Mouse (Mus musculus): ENCODE data around the gene Serpinb9. TPM values are rescaled to one million over a fixed set of nuclear protein-coding genes. Genes with fewer than 3 reads are reported as not detected.

Serpinb9 gene
- polyA plus RNA-seq, 1 experiment from 2014 or later = 6.3 TPM

DNA sequence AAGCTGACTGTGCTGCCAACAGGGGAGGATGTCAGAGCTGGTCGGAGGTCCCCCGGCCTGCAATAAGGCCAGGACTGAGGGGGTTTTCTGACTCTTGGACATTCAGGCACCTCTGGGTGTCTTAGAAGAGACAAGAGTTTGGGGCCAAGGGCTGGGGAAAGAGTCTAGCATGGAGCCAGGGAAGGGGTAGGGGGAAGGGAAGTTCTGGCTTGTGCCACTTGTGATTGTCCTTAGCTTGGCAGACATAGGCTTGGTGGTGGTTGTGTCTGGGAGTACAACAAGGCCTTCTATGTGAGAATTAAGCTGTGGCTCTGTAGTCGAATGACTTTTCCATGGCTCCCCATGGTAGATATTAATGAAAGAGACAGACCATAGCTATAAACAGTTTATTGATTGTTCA is 40.5 kb downstream of the Serpinb9 start:
- 95% methylated on average over 3 of the region's 3 CpGs for WGBS
- ATAC-seq (ENCODE audit: low FRiP score, low TSS enrichment) (no peak), DNase-seq (ENCODE audit: low spot score) (no peak)
- H3K27me3 ChIP-seq (ENCODE audit: control insufficient read depth, insufficient read depth, low read length) = no peaks in the 10 kb centered on the region
- no peaks in the 10 kb centered on the region for H3K9me3 ChIP-seq (ENCODE audit: control insufficient read depth, low read length)
- H3K36me3 ChIP-seq (ENCODE audit: control insufficient read depth, insufficient read depth, low read length) = no peaks in the 10 kb centered on the region
- H3K27ac ChIP-seq (replicated peaks) = no peak overlapping the region
- TF ChIP-seq EP300 (optimal IDR thresholded peaks at IDR 0.05) = no peak
- no peak for TF ChIP-seq CTCF (IDR thresholded peaks at IDR 0.05; ENCODE audit: low read depth)
- no peaks in the 10 kb centered on the region for H3K4me1 ChIP-seq (replicated peaks; ENCODE audit: control insufficient read depth, insufficient read depth)
- H3K9ac ChIP-seq (ENCODE audit: low read length) = no peak overlapping the region
- no peak overlapping the region for H3K4me2 ChIP-seq (replicated peaks; ENCODE audit: low read depth)
- H3K4me3 ChIP-seq (ENCODE audit: low read depth, low read length) = no peak overlapping the region

GRCm38 (mm10) chr13:33047234-33047633 is 44.2 kb downstream of the Serpinb9 start:
- ATAC-seq (ENCODE audit: low FRiP score, low TSS enrichment) = no peak
- WGBS = 88% methylated on average over 2 of the region's 2 CpGs
- Histone ChIP-seq H3K4me2 (replicated peaks; ENCODE audit: low read depth) (no peak overlapping the region), H3K36me3 (ENCODE audit: control insufficient read depth, insufficient read depth, low read length) (no peaks in the 10 kb centered on the region), H3K9me3 (ENCODE audit: control insufficient read depth, low read length) (no peaks in the 10 kb centered on the region), H3K9ac (ENCODE audit: low read length) (no peak overlapping the region), H3K27me3 (ENCODE audit: control insufficient read depth, insufficient read depth, low read length) (no peaks in the 10 kb centered on the region), H3K4me1 (replicated peaks; ENCODE audit: control insufficient read depth, insufficient read depth) (no peaks in the 10 kb centered on the region), H3K4me3 (ENCODE audit: low read depth, low read length) (no peak overlapping the region), H3K27ac (replicated peaks) (no peak overlapping the region)
- DNase-seq (ENCODE audit: low spot score) = no peak
- TF ChIP-seq EP300 (optimal IDR thresholded peaks at IDR 0.05) (no peak), CTCF (IDR thresholded peaks at IDR 0.05; ENCODE audit: low read depth) (no peak)

DNA sequence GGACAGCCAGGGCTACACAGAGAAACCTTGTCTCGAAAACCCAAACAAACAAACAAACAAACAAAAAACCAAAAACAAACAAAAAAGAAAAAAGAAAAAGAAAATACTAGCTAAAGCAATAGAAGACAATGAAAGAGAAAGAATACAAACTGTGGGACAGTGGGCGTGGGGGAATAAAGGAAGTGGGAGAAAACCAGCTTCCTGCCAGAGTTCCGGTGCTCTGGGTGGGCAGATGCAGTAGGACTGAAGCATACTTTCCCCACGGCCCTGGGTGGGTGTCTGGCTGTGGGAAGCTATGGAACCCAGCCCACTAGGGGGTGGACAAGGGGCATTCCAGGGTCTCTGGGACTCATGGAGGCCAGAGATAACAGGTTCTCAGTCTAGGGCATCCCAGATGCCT is 45.1 kb downstream of the Serpinb9 start:
- DNase-seq (ENCODE audit: low spot score) = no peak
- Histone ChIP-seq H3K4me1 (replicated peaks; ENCODE audit: control insufficient read depth, insufficient read depth) (no peaks in the 10 kb centered on the region), H3K4me2 (replicated peaks; ENCODE audit: low read depth) (no peak overlapping the region), H3K36me3 (ENCODE audit: control insufficient read depth, insufficient read depth, low read length) (no peaks in the 10 kb centered on the region), H3K27me3 (ENCODE audit: control insufficient read depth, insufficient read depth, low read length) (no peaks in the 10 kb centered on the region), H3K9me3 (ENCODE audit: control insufficient read depth, low read length) (no peaks in the 10 kb centered on the region), H3K4me3 (ENCODE audit: low read depth, low read length) (no peak overlapping the region), H3K27ac (replicated peaks) (no peak overlapping the region), H3K9ac (ENCODE audit: low read length) (no peak overlapping the region)
- 69% methylated on average over 4 of the region's 4 CpGs for WGBS
- TF ChIP-seq EP300 (optimal IDR thresholded peaks at IDR 0.05) (no peak), CTCF (IDR thresholded peaks at IDR 0.05; ENCODE audit: low read depth) (no peak)
- no peak for ATAC-seq (ENCODE audit: low FRiP score, low TSS enrichment)

GRCm38 (mm10) chr13:33051697-33052096 is 48.6 kb downstream of the Serpinb9 start:
- H3K36me3 ChIP-seq (ENCODE audit: control insufficient read depth, insufficient read depth, low read length) = no peaks in the 10 kb centered on the region
- no peak for DNase-seq (ENCODE audit: low spot score)
- no peak for TF ChIP-seq EP300 (optimal IDR thresholded peaks at IDR 0.05)
- TF ChIP-seq CTCF (IDR thresholded peaks at IDR 0.05; ENCODE audit: low read depth) = no peak
- H3K4me3 ChIP-seq (ENCODE audit: low read depth, low read length) = no peak overlapping the region
- WGBS = 23% methylated on average over 3 of the region's 3 CpGs
- no peaks in the 10 kb centered on the region for H3K9me3 ChIP-seq (ENCODE audit: control insufficient read depth, low read length)
- no peaks in the 10 kb centered on the region for H3K27me3 ChIP-seq (ENCODE audit: control insufficient read depth, insufficient read depth, low read length)
- no peak overlapping the region for H3K4me2 ChIP-seq (replicated peaks; ENCODE audit: low read depth)
- H3K9ac ChIP-seq (ENCODE audit: low read length) = no peak overlapping the region
- peak overlapping the region; percentile 45; the same call in 1 of the 2 replicates for H3K27ac ChIP-seq (replicated peaks)
- no peaks in the 10 kb centered on the region for H3K4me1 ChIP-seq (replicated peaks; ENCODE audit: control insufficient read depth, insufficient read depth)
- no peak for ATAC-seq (ENCODE audit: low FRiP score, low TSS enrichment)

GRCm38 (mm10) chr13:33063048-33063447 is 60.0 kb downstream of the Serpinb9 start:
- H3K9ac ChIP-seq (ENCODE audit: low read length) = no peak overlapping the region
- H3K27me3 ChIP-seq (ENCODE audit: control insufficient read depth, insufficient read depth, low read length) = no peaks in the 10 kb centered on the region
- WGBS = 48% methylated on average over 1 of the region's 1 CpGs
- no peak overlapping the region for H3K4me2 ChIP-seq (replicated peaks; ENCODE audit: low read depth)
- no peak for DNase-seq (ENCODE audit: low spot score)
- H3K9me3 ChIP-seq (ENCODE audit: control insufficient read depth, low read length) = no peaks in the 10 kb centered on the region
- no peak overlapping the region for H3K4me3 ChIP-seq (ENCODE audit: low read depth, low read length)
- no peaks in the 10 kb centered on the region for H3K4me1 ChIP-seq (replicated peaks; ENCODE audit: control insufficient read depth, insufficient read depth)
- no peaks in the 10 kb centered on the region for H3K36me3 ChIP-seq (ENCODE audit: control insufficient read depth, insufficient read depth, low read length)
- ATAC-seq (ENCODE audit: low FRiP score, low TSS enrichment) = no peak
- TF ChIP-seq CTCF (IDR thresholded peaks at IDR 0.05; ENCODE audit: low read depth) (no peak), EP300 (optimal IDR thresholded peaks at IDR 0.05) (no peak)
- no peak overlapping the region for H3K27ac ChIP-seq (replicated peaks)

Other genes with a start within 250 kb of the Serpinb9 start
- gene Mylk4, start 219.3 kb upstream of the Serpinb9 start, polyA plus RNA-seq (2015; fragmentation: Nextera tagmentation; extraction: Ambion mirVana) = 0.12 and 0.15 TPM in 2 replicates
- 14.4 and 17.0 TPM in 2 replicates for gene Wrnip1, start 201.2 kb upstream of the Serpinb9 start, polyA plus RNA-seq (2015; fragmentation: Nextera tagmentation; extraction: Ambion mirVana)
- gene D930007J09Rik, start 200.4 kb upstream of the Serpinb9 start, polyA plus RNA-seq (2015; fragmentation: Nextera tagmentation; extraction: Ambion mirVana) = not detected in 2 replicates
- gene Serpinb1a, start 152.1 kb upstream of the Serpinb9 start, polyA plus RNA-seq (2015; fragmentation: Nextera tagmentation; extraction: Ambion mirVana) = 80.1 and 91.1 TPM in 2 replicates
- gene Serpinb1c, start 105.0 kb upstream of the Serpinb9 start, polyA plus RNA-seq (2015; fragmentation: Nextera tagmentation; extraction: Ambion mirVana) = 0.07 and 0.10 TPM in 2 replicates
- 7.7 and 9.5 TPM in 2 replicates for gene Serpinb6b, start 38.0 kb upstream of the Serpinb9 start, polyA plus RNA-seq (2015; fragmentation: Nextera tagmentation; extraction: Ambion mirVana)
- gene Serpinb9b, start 24.2 kb downstream of the Serpinb9 start, polyA plus RNA-seq (2015; fragmentation: Nextera tagmentation; extraction: Ambion mirVana) = 2.7 and 4.9 TPM in 2 replicates
- 1.3 and 2.0 TPM in 2 replicates for gene Serpinb1b, start 75.3 kb downstream of the Serpinb9 start, polyA plus RNA-seq (2015; fragmentation: Nextera tagmentation; extraction: Ambion mirVana)
- not detected in 2 replicates for gene Serpinb9c, start 156.5 kb downstream of the Serpinb9 start, polyA plus RNA-seq (2015; fragmentation: Nextera tagmentation; extraction: Ambion mirVana)
- not detected in 2 replicates for gene Serpinb9d, start 189.7 kb downstream of the Serpinb9 start, polyA plus RNA-seq (2015; fragmentation: Nextera tagmentation; extraction: Ambion mirVana)
- not detected in 2 replicates for gene Serpinb9e, start 246.4 kb downstream of the Serpinb9 start, polyA plus RNA-seq (2015; fragmentation: Nextera tagmentation; extraction: Ambion mirVana)

Measured in stomach, postnatal 0 days (tissue).